In the genomic region with DNA sequence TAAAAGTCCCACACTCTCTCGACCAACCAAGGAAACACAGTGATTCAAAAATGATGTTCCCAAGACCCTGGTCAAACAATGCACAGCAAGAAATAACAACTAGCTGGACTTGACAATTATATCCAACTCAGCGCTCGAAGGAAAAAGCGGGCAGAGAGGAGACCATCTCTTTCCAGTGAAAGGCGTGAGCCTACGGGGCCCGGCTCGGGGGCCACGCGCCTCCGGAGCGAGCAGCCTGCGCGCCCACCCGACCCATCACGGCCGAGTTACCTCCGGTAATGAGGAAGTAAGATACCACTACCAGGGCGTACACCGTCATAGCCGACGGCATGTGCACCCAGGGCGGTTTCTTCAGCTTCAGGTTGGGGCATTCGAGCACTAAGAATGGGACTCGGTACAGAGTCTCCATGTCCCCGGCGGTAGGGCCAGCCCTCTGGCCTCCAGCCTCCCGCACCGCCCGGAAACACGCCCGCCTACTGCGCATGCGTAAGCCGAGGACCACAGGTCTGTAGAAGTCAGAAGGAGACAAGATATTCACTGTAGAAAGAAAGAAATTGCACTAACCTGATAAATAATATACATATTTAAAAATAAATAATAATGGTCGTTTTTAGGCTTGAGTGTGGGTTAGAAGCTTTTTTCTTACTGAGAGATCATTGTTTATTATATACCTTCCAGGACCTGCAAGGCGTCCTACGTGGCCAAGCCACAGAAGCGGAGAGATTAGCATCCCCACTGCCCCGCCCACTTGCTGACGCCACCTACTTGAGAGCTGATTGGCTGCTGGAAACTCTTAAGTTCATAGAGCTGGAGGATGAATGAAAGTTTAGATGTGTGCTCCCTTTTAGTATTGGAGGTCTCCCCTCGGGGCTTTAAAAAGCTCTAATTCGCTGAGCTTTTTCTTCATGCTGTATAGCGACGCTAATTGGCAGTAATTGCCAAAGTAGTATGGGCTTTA, we compare ENCODE assay signal across 8 mouse cellular contexts. TPM values are rescaled to one million over a fixed set of nuclear protein-coding genes. Genes with fewer than 3 reads are reported as not detected.
DNase-seq lines count a peak whose midpoint lies in the region; ATAC-seq and TF ChIP-seq lines count a peak whose summit lies in the region.

TSS of gene Ostc (minus strand) at position 478 of the 958 bp plus-strand sequence.

- 0 out of 2 replicates have a peak, but pooled peaks cover 6% of the 10 kb centered on the region for H3K36me3 ChIP-seq in hindbrain, postnatal 0 days (ENCODE audit: insufficient read depth, low read length)

- peak within 1 kb of the TSS; percentile 82 for H3K9ac ChIP-seq in hindbrain, postnatal 0 days (replicated peaks; ENCODE audit: low read length)

- WGBS in hindbrain, postnatal 0 days = under 1% methylated on average over 45 of the region's 45 CpGs

- H3K4me2 ChIP-seq in hindbrain, postnatal 0 days (ENCODE audit: low read depth, low read length) = peak within 1 kb of the TSS; percentile 81

- no peaks in the 10 kb centered on the region for H3K9me3 ChIP-seq in hindbrain, postnatal 0 days (ENCODE audit: low read length)

- peak within 1 kb of the TSS; percentile 95 for H3K27ac ChIP-seq in gastrocnemius, adult 2 months
- peak within 1 kb of the TSS; percentile 85 for H3K27ac ChIP-seq in hindbrain, postnatal 0 days
- peak within 1 kb of the TSS; percentile 89 for H3K27ac ChIP-seq in left cerebral cortex, adult 2 months

- peak; percentile 98 for ATAC-seq in common myeloid progenitor, adult 5-6 weeks (replicated peaks; ENCODE audit: low read depth, poor library complexity, severe bottlenecking)
- peak; percentile 98 for ATAC-seq in hindbrain, postnatal 0 days
- peak; percentile 97 for ATAC-seq in megakaryocyte, adult 5-6 weeks (ENCODE audit: poor library complexity, severe bottlenecking)

- DNase-seq in ZHBTc4 (ENCODE audit: low read depth, low spot score) = peak; percentile 99
- peak; percentile 97 for DNase-seq in gastrocnemius, adult 2 months
- peak; percentile 98 for DNase-seq in hindbrain, postnatal 0 days (ENCODE audit: low spot score)
- DNase-seq in left cerebral cortex, adult 2 months (ENCODE audit: extremely low spot score in 1 of 2, low spot score in 2 of 2) = peak; percentile 90 to 92
- peak; percentile 92 to 95 for DNase-seq in right cerebral cortex, adult 2 months (ENCODE audit: low spot score in 2 of 2)
- peak; percentile 98 for DNase-seq in urinary bladder, postnatal 14 days (ENCODE audit: low spot score)

- peak within 1 kb of the TSS; percentile 76 for H3K4me3 ChIP-seq in gastrocnemius, adult 2 months
- H3K4me3 ChIP-seq in hindbrain, postnatal 0 days (ENCODE audit: low read length) = peak within 1 kb of the TSS; percentile 92
- H3K4me3 ChIP-seq in left cerebral cortex, adult 2 months = peak within 1 kb of the TSS; percentile 96

- H3K4me1 ChIP-seq in hindbrain, postnatal 0 days (ENCODE audit: insufficient read depth, low read length) = peaks cover 12% of the 10 kb centered on the region

- H3K27me3 ChIP-seq in hindbrain, postnatal 0 days (ENCODE audit: insufficient read depth, low read length) = no peaks in the 10 kb centered on the region

- no peak for TF ChIP-seq CTCF in gastrocnemius, adult 2 months (IDR thresholded peaks at IDR 0.05)
- TF ChIP-seq CTCF in hindbrain, postnatal 0 days (IDR thresholded peaks at IDR 0.05; ENCODE audit: low read depth) = no peak
- TF ChIP-seq CTCF in left cerebral cortex, adult 2 months (IDR thresholded peaks at IDR 0.05) = no peak; the same call in 1 of the 2 replicates

- intact Hi-C loops in gastrocnemius, adult 2 months (cut with DNase I) = no loop called here
- intact Hi-C loops in left cerebral cortex, adult 2 months (cut with DNase I) = loop anchor here (10.0 kb wide), 1 partner anchor 804 kb away; the partner anchor contains the start of gene Casp6

RNA-seq across cellular contexts. Expression of gene Ostc, which starts in this region (rescaled TPM):
- 140 and 175 TPM in 2 replicates for total RNA-seq in common myeloid progenitor, adult 5-6 weeks (2017)
- total RNA-seq in gastrocnemius, adult 2 months (2021) = 10 to 100 TPM; 27.9 to 37.7 TPM
- total RNA-seq in hindbrain, postnatal 0 days (2014; rRNA removed) = 96.4 and 102 TPM in 2 replicates
- polyA plus RNA-seq in hindbrain, postnatal 0 days (2015; fragmentation: Nextera tagmentation; extraction: Ambion mirVana) = 182 and 185 TPM in 2 replicates
- total RNA-seq in left cerebral cortex, adult 2 months (2021) = 10 to 100 TPM; 54.5 to 55.0 TPM
- 206 and 233 TPM in 2 replicates for total RNA-seq in megakaryocyte, adult 5-6 weeks (2015)
- 147 and 173 TPM in 2 replicates for total RNA-seq in megakaryocyte, adult 5-6 weeks (2017)

Comparison
In these comparisons a context has a peak if more than half of its experiments do, and no peak if none do; other contexts are left out.
1. Peak in every context shown above with its lines: DNase-seq, ATAC-seq, H3K4me3 ChIP-seq and H3K27ac ChIP-seq.